Mouse (Mus musculus) neural tube, embryonic 13.5 days (tissue): ENCODE data around the gene Ube2d1. TPM values are rescaled to one million over a fixed set of nuclear protein-coding genes. Genes with fewer than 3 reads are reported as not detected.
A peak's percentile ranks its signal among the peaks of the same experiment; 100 is the strongest.

Experiments
- ATAC-seq: fragments of 200-750 bp; cut with Nextera tagmentation; 2 replicates; pipeline ENCODE4 v1.8.0; 2017; ENCODE audit warnings: low read depth, mild to moderate bottlenecking, moderate TSS enrichment, moderate library complexity
- H3K27ac ChIP-seq: fragments of 300-500 bp; sonication (generic); replicated peaks from 2 replicates; pipeline ENCODE4 v1.5.1; 2015; ENCODE audit warnings: moderate library complexity, mild to moderate bottlenecking, inconsistent platforms
- H3K27me3 ChIP-seq: fragments of 300-500 bp; sonication (generic); 2 replicates; pipeline ENCODE4 v1.6.1; 2015; ENCODE audit warnings: mild to moderate bottlenecking, inconsistent platforms
- H3K36me3 ChIP-seq: fragments of 300-500 bp; sonication (generic); 2 replicates; pipeline ENCODE4 v1.6.1; 2015; ENCODE audit warnings: mild to moderate bottlenecking, inconsistent platforms
- H3K4me1 ChIP-seq: fragments of 300-500 bp; sonication (generic); replicated peaks from 2 replicates; pipeline ENCODE4 v1.6.1; 2015; ENCODE audit warnings: inconsistent platforms
- H3K4me2 ChIP-seq: fragments of 300-500 bp; sonication (generic); 2 replicates; pipeline ENCODE4 v1.6.1; 2015; ENCODE audit warnings: inconsistent platforms, mild to moderate bottlenecking, moderate library complexity
- H3K4me3 ChIP-seq: fragments of 300-500 bp; sonication (generic); 2 replicates; pipeline ENCODE4 v1.5.1; 2015; ENCODE audit warnings: mild to moderate bottlenecking, inconsistent platforms
- H3K9ac ChIP-seq: fragments of 300-500 bp; sonication (generic); 2 replicates; pipeline ENCODE4 v1.6.1; 2015; ENCODE audit warnings: moderate library complexity, mild to moderate bottlenecking, inconsistent platforms
- H3K9me3 ChIP-seq: fragments of 300-500 bp; sonication (generic); 2 replicates; pipeline ENCODE4 v1.6.1; 2016; ENCODE audit warnings: inconsistent platforms
- WGBS: fragments of 180-500 bp; shearing (Covaris S2); methylation state at CpG from one replicate; pipeline ENCODE4 v1.1.7; 2015; 5-methylcytosine and 5-hydroxymethylcytosine counted together
- polyA plus RNA-seq: library from polyadenylated mRNA; unstranded; fragments of >200 nt; fragmentation: Nextera tagmentation; extraction: Ambion mirVana; gene quantifications from 2 replicates; pipeline ENCODE4 v1.2.1, GENCODE M21; 2015

The Ube2d1 gene
- polyA plus RNA-seq = 200 and 217 TPM in 2 replicates

DNA sequence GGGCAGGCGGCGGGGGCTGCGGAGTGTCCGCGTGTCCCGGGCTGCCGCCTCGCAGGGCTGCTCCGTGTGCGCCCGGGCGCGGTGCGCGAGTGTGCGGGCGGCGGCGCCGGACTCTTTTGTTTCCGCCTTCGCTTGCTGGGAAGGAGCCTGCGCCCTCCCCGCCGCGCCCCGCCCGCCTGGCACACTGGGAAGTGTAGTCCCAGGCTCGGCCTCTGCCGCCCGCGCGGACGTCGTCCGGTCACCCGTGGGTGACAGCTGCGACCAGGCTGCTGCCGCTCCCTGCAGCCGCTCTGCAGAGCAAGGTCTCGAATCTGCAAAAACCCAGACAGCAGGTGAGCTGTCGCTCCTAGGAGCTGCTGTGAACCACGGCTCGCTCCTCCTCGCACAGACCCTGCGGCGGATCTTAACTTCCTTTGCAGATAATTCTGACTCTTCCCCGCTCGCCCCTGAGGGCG, at the start of gene Ube2d1:
TSS of gene Ube2d1 (minus strand) at position 137 of the 455 bp plus-strand sequence.
- Histone ChIP-seq H3K27me3 (no peaks in the 10 kb centered on the region), H3K36me3 (no peaks in the 10 kb centered on the region), H3K9me3 (no peaks in the 10 kb centered on the region), H3K4me3 (peak within 1 kb of the TSS; percentile 97), H3K4me2 (peak within 1 kb of the TSS; percentile 70), H3K27ac (peak within 1 kb of the TSS; percentile 93), H3K4me1 (peaks cover 45% of the 10 kb centered on the region), H3K9ac (peak within 1 kb of the TSS; percentile 99)
- peak; percentile 97 for ATAC-seq
- WGBS = 0% methylated on average over 48 of the region's 50 CpGs

DNA sequence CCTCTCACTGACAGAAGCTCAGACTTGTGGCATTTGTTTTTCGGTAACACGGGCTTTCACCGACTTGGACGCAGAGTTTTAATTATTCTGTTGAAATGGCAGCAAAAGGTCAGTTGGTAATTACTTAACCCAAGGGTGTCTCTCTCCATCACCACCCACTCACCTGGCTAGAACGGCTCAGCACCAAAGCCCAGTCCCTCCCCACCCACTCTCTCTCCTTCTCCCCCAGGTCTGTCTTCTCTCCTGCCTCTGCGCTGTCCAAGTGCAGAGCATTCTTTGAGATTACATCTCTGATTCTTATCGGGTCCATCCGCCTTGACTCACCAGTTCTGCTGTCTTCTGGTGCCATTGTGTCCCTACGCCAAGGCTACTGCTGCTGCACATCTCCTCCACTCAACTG, 47.8 kb upstream of the Ube2d1 start:
- no peak overlapping the region for H3K4me3 ChIP-seq
- ATAC-seq = no peak
- no peak overlapping the region for H3K9ac ChIP-seq
- no peaks in the 10 kb centered on the region for H3K9me3 ChIP-seq
- H3K36me3 ChIP-seq = peaks cover 53% of the 10 kb centered on the region
- no peak overlapping the region for H3K4me2 ChIP-seq
- 97% methylated on average over 9 of the region's 9 CpGs for WGBS
- no peaks in the 10 kb centered on the region for H3K27me3 ChIP-seq
- H3K27ac ChIP-seq = no peak overlapping the region
- no peaks in the 10 kb centered on the region for H3K4me1 ChIP-seq

DNA sequence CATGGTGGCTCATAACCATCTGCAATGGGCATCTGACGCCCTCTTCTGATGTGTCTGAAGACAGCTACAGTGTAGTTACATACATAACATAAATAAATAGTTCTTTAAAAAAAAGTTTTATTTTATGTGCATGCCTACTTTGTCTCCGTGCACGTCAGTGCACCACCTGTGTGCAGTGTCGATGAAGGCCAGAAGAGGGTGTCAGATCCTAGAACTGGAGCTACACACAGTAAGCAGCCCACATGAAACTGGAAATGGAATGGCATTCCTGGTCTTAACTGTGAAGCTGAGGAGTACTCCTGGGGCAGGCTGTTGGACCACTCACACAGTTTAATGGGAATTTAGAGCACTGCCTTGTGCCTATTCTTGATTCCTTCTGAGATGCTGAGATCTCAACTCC, 47.3 kb upstream of the Ube2d1 start:
- no peak overlapping the region for H3K4me3 ChIP-seq
- no peak overlapping the region for H3K4me2 ChIP-seq
- peaks cover 53% of the 10 kb centered on the region for H3K36me3 ChIP-seq
- H3K27ac ChIP-seq = no peak overlapping the region
- WGBS = 88% methylated on average over 4 of the region's 4 CpGs
- H3K27me3 ChIP-seq = no peaks in the 10 kb centered on the region
- no peaks in the 10 kb centered on the region for H3K9me3 ChIP-seq
- no peak for ATAC-seq
- no peak overlapping the region for H3K9ac ChIP-seq
- no peaks in the 10 kb centered on the region for H3K4me1 ChIP-seq

DNA sequence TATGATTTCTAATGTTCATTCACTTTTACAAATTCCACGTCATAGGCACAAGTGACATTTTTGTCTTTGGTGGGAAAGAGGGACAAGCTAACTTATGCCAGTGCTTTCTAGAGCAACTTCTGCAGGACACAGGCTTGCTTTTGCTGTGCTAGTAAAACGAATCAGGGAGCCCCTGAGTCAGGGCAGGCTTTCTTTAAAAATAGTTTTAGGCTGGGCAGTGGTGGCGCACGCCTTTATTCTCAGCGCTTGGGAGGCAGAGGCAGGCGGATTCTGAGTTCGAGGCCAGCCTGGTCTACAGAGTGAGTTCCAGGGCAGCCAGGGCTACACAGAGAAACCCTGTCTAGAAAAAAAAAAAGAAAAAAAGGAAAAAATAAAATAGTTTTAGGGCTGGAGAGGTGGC, 46.8 kb upstream of the Ube2d1 start:
- Histone ChIP-seq H3K4me3 (no peak overlapping the region), H3K4me1 (no peaks in the 10 kb centered on the region), H3K27me3 (no peaks in the 10 kb centered on the region), H3K4me2 (no peak overlapping the region), H3K27ac (no peak overlapping the region), H3K36me3 (peaks cover 53% of the 10 kb centered on the region), H3K9me3 (no peaks in the 10 kb centered on the region), H3K9ac (no peak overlapping the region)
- ATAC-seq = no peak
- 96% methylated on average over 7 of the region's 7 CpGs for WGBS

DNA sequence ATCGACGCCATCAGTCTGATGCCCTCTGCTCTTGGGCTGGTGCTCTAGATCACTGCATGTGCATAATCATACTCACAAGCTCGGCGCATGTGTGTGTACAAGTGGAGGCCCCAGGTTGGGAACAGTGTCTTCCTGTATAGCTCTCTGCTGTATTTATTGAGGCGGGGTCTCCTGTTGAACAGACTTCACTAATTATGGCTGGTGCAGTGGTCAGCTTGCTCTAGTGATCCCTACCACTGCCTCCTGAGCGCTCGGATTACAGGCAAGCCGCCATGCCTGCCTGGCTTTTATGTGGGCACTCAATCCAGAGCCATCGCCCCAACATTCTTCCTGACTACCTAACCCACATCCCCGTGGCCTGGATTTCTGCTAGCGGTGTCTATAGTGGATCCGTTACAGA, 45.0 kb upstream of the Ube2d1 start:
- Histone ChIP-seq H3K4me3 (no peak overlapping the region), H3K27ac (no peak overlapping the region), H3K4me2 (no peak overlapping the region), H3K9ac (no peak overlapping the region), H3K4me1 (no peaks in the 10 kb centered on the region), H3K9me3 (no peaks in the 10 kb centered on the region), H3K36me3 (peaks cover 40% of the 10 kb centered on the region), H3K27me3 (no peaks in the 10 kb centered on the region)
- WGBS = 95% methylated on average over 12 of the region's 12 CpGs
- ATAC-seq = no peak

DNA sequence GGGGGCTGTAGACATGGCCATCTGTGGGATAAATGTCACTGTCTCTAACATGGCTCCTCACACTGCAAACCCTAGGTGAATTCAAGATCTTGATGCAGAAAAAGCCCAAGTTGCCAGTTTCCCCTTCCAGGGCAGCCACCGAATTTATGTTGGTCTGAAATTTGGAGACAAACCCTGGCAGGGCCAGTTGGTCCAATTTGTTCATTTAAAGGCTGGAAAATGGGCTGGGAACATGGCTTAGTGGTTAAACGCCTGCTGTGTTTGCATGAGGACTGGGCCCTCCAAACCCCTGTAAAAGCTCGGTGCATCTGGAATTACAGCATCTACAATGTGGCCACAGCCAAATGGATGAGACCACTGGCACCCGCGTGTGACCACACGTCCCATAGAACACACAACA, 44.2 kb upstream of the Ube2d1 start:
- Histone ChIP-seq H3K36me3 (peaks cover 32% of the 10 kb centered on the region), H3K4me1 (no peaks in the 10 kb centered on the region), H3K27ac (no peak overlapping the region), H3K9ac (no peak overlapping the region), H3K4me2 (no peak overlapping the region), H3K9me3 (no peaks in the 10 kb centered on the region), H3K4me3 (no peak overlapping the region), H3K27me3 (no peaks in the 10 kb centered on the region)
- WGBS = 94% methylated on average over 6 of the region's 6 CpGs
- ATAC-seq = no peak

DNA sequence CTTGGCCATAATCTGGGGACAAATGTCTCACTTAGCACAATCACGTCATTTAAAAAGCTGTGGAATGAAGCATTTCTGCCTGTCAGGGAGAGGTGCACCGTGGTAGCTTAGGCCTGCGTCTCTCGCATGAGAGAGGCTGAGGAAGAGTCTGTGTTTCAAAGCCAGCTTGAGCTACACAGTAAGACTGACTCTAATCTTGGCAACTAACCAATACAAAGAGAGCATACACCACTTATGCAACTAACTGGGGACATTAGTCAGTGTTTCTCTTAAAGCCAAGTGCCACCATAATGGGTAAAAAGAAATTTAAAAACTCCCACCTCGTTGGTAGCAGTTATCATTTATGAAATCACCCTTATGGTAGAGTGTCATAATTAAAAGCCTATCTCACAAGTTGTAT, 43.8 kb upstream of the Ube2d1 start:
- 91% methylated on average over 5 of the region's 5 CpGs for WGBS
- Histone ChIP-seq H3K4me1 (no peaks in the 10 kb centered on the region), H3K4me3 (no peak overlapping the region), H3K36me3 (peaks cover 28% of the 10 kb centered on the region), H3K4me2 (no peak overlapping the region), H3K27me3 (no peaks in the 10 kb centered on the region), H3K9me3 (no peaks in the 10 kb centered on the region), H3K27ac (no peak overlapping the region), H3K9ac (no peak overlapping the region)
- ATAC-seq = no peak

DNA sequence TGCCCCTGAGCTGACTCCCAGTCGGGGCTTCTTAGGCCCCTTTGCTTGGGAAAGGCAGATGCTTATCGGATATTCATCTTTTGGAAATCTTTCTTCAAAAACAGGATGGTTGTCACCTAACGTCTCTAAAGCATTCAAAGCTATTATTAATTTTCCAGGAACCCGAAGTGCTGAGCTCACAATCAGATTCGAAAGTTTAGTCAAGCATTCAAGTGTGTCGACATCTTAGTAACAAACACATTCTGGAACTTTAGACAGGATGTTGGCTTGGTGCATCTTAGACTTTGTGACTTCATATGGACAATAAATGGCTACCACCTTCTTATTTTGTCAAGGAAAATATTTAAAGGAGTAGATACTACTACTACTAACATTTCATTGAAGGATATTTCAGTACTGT, 43.3 kb upstream of the Ube2d1 start:
- H3K4me1 ChIP-seq = no peaks in the 10 kb centered on the region
- no peaks in the 10 kb centered on the region for H3K9me3 ChIP-seq
- no peak overlapping the region for H3K9ac ChIP-seq
- no peak overlapping the region for H3K27ac ChIP-seq
- no peak for ATAC-seq
- H3K36me3 ChIP-seq = peaks cover 23% of the 10 kb centered on the region
- H3K4me3 ChIP-seq = no peak overlapping the region
- WGBS = 89% methylated on average over 6 of the region's 6 CpGs
- no peak overlapping the region for H3K4me2 ChIP-seq
- no peaks in the 10 kb centered on the region for H3K27me3 ChIP-seq

DNA sequence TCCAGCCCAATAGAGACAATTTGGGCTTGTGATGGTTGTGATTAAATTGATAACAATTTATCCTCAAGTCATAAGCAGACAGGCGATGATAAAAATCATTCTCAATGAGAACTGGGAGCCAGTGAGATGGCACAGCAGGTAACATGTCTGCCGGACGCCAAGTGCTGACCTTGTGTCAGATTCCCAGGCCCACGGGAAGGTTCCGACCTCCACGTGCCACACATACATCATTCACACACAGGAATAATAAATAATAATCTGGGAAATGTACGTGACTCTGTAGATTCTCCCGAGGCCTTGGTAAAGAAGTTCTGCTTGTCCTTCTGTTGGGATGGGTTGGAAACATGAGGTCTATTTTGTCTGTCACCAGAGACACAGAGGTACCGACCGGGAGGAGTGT, 42.3 kb upstream of the Ube2d1 start:
- WGBS = 82% methylated on average over 10 of the region's 10 CpGs

DNA sequence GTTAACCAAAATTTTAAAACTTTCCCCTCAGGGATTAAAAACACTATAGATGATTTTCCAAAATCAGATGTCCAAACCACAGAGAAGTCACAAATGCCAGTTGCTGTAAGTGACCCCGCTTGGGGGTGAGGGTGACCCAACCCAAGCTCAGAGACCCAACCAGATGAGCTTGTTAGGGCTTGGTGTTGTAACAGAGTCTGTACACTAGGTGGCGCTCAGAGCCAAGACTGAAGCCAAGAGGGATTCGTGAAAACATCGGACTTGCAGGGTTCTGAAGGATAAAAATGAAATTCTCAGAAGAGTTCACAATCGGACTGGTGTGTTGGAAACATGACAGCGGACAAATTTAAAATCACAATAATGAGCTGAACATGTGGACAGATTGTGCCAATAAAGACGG, 41.7 kb upstream of the Ube2d1 start:
- Histone ChIP-seq H3K4me1 (no peaks in the 10 kb centered on the region), H3K9ac (no peak overlapping the region), H3K36me3 (peaks cover 17% of the 10 kb centered on the region), H3K4me2 (no peak overlapping the region), H3K27ac (no peak overlapping the region), H3K27me3 (no peaks in the 10 kb centered on the region), H3K4me3 (no peak overlapping the region), H3K9me3 (no peaks in the 10 kb centered on the region)
- 16% methylated on average over 7 of the region's 7 CpGs for WGBS
- ATAC-seq = no peak

More for the DNA sequence above, 42.3 kb upstream of the Ube2d1 start:
- ATAC-seq = no peak
- Histone ChIP-seq H3K4me2 (no peak overlapping the region), H3K4me1 (no peaks in the 10 kb centered on the region), H3K9ac (no peak overlapping the region), H3K27ac (no peak overlapping the region), H3K36me3 (peaks cover 20% of the 10 kb centered on the region), H3K4me3 (no peak overlapping the region), H3K9me3 (no peaks in the 10 kb centered on the region), H3K27me3 (no peaks in the 10 kb centered on the region)

DNA sequence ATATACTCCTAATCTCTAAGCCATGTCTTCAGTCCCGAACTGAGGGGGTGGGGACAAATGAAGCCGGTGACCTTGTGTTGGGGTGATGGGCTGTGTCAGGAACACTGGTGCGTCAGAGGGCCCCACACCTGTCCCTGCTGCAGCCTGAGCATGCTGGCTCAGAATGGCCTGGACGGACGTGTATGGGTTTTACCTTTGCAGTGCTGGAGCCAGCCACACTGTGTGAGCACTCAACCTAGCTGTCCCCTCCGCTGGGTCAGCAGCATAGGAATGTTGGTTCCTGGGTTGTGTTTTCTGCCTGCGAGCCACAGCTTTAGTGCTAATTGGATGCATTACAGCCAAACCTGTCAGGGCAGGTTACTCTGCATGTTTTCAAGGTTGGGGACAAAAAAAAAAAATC, 41.1 kb upstream of the Ube2d1 start:
- no peak overlapping the region for H3K4me2 ChIP-seq
- no peaks in the 10 kb centered on the region for H3K4me1 ChIP-seq
- H3K4me3 ChIP-seq = no peak overlapping the region
- ATAC-seq = no peak
- H3K27me3 ChIP-seq = no peaks in the 10 kb centered on the region
- H3K9ac ChIP-seq = no peak overlapping the region
- WGBS = 84% methylated on average over 7 of the region's 7 CpGs
- no peaks in the 10 kb centered on the region for H3K9me3 ChIP-seq
- H3K27ac ChIP-seq = no peak overlapping the region
- H3K36me3 ChIP-seq = peaks cover 17% of the 10 kb centered on the region

DNA sequence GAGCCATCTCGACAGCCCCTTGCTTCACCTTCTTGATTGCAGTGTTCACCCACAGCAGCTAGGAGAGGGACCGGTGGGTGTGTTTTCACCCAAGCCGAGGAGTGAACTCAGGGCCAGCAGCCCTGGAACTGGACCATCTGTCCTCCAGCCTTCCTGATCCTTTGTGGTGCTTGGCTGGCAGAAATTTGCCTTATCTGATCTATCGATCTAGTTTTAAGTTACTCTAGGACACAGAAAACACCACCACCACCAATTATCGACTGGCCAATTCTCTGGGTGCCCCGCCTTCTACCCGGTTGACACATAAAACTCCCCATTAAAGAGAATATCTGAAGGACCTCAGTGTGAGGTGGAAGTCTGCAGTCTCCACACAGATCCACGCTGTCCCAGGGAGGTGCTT, 38.6 kb upstream of the Ube2d1 start:
- Histone ChIP-seq H3K4me3 (no peak overlapping the region), H3K4me2 (no peak overlapping the region), H3K4me1 (no peaks in the 10 kb centered on the region), H3K27me3 (no peaks in the 10 kb centered on the region), H3K9ac (no peak overlapping the region), H3K9me3 (no peaks in the 10 kb centered on the region), H3K36me3 (no peaks in the 10 kb centered on the region), H3K27ac (no peak overlapping the region)
- 91% methylated on average over 8 of the region's 8 CpGs for WGBS
- no peak for ATAC-seq

DNA sequence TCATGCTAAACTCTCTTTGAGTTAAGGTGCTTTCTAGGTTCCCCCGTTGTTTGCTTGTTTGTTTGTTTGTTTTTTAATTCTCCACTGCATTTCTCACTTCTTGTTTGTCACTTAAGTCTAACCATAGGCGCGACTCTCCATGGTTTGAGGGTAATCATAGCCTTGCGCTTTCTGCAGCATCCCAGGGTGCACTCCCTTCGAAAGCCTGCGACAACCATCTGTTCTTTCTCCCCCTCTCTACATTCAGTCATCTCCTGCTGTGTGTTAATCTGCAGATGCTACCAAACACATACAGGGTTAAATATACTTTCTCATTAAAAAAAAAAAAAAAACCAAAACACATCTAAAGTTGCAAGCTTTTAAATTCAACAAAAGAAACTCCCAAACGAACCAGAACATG, 31.4 kb upstream of the Ube2d1 start:
- ATAC-seq = no peak
- Histone ChIP-seq H3K4me3 (no peak overlapping the region), H3K4me2 (no peak overlapping the region), H3K27ac (no peak overlapping the region), H3K9me3 (no peaks in the 10 kb centered on the region), H3K27me3 (no peaks in the 10 kb centered on the region), H3K36me3 (no peaks in the 10 kb centered on the region), H3K4me1 (no peaks in the 10 kb centered on the region), H3K9ac (no peak overlapping the region)
- 69% methylated on average over 7 of the region's 7 CpGs for WGBS
